Mouse (Mus musculus) forebrain, embryonic 16.5 days (tissue): Measurements from ENCODE around the gene Ell. TPM values are rescaled to one million over a fixed set of nuclear protein-coding genes. Genes with fewer than 3 reads are reported as not detected.
A peak's percentile ranks its signal among the peaks of the same experiment; 100 is the strongest.

ENCODE experiments used
- ATAC-seq: fragments of 200-750 bp; cut with Nextera tagmentation; 2 replicates; pipeline ENCODE4 v1.8.0; 2017; ENCODE audit warnings: mild to moderate bottlenecking, moderate library complexity
- H3K27ac ChIP-seq: fragments of 300-500 bp; sonication (generic); 2 replicates; pipeline ENCODE4 v1.5.1; 2014; ENCODE audit warnings: low read length, control low read depth
- H3K27me3 ChIP-seq: fragments of 300-500 bp; sonication (generic); replicated peaks from 2 replicates; pipeline ENCODE4 v1.6.1; 2014; ENCODE audit warnings: low read length; ENCODE audit not compliant: control insufficient read depth, insufficient read depth
- H3K36me3 ChIP-seq: fragments of 300-500 bp; sonication (generic); 2 replicates; pipeline ENCODE4 v1.6.1; 2014; ENCODE audit not compliant: control insufficient read depth, insufficient read depth
- H3K4me1 ChIP-seq: fragments of 300-500 bp; sonication (generic); replicated peaks from 2 replicates; pipeline ENCODE4 v1.6.1; 2014; ENCODE audit warnings: low read length; ENCODE audit not compliant: control insufficient read depth, insufficient read depth
- H3K4me2 ChIP-seq: fragments of 300-500 bp; sonication (generic); 2 replicates; pipeline ENCODE4 v1.6.1; 2014; ENCODE audit warnings: mild to moderate bottlenecking, low read length, control low read depth
- H3K4me3 ChIP-seq: fragments of 300-500 bp; sonication (generic); replicated peaks from 2 replicates; pipeline ENCODE4 v1.5.1; 2014; ENCODE audit warnings: mild to moderate bottlenecking, low read length, control low read depth
- H3K9ac ChIP-seq: fragments of 300-500 bp; sonication (generic); replicated peaks from 2 replicates; pipeline ENCODE4 v1.6.1; 2014; ENCODE audit warnings: low read depth, low read length, control low read depth
- H3K9me3 ChIP-seq: fragments of 300-500 bp; sonication (generic); 2 replicates; pipeline ENCODE4 v1.6.1; 2016; ENCODE audit warnings: low read length; ENCODE audit not compliant: control insufficient read depth
- WGBS: fragments of 180-500 bp; shearing (Covaris S2); extraction: QIAGEN DNeasy Blood & Tissue Kit; methylation state at CpG from one replicate; pipeline ENCODE4 v1.1.7; 2014; 5-methylcytosine and 5-hydroxymethylcytosine counted together
- polyA plus RNA-seq: library from polyadenylated mRNA; unstranded; fragments of >200 nt; fragmentation: Nextera tagmentation; extraction: Ambion mirVana; gene quantifications from 2 replicates; pipeline ENCODE4 v1.2.1, GENCODE M21; 2015

Gene Ell
- polyA plus RNA-seq, result 17.1 and 18.9 TPM in 2 replicates

DNA sequence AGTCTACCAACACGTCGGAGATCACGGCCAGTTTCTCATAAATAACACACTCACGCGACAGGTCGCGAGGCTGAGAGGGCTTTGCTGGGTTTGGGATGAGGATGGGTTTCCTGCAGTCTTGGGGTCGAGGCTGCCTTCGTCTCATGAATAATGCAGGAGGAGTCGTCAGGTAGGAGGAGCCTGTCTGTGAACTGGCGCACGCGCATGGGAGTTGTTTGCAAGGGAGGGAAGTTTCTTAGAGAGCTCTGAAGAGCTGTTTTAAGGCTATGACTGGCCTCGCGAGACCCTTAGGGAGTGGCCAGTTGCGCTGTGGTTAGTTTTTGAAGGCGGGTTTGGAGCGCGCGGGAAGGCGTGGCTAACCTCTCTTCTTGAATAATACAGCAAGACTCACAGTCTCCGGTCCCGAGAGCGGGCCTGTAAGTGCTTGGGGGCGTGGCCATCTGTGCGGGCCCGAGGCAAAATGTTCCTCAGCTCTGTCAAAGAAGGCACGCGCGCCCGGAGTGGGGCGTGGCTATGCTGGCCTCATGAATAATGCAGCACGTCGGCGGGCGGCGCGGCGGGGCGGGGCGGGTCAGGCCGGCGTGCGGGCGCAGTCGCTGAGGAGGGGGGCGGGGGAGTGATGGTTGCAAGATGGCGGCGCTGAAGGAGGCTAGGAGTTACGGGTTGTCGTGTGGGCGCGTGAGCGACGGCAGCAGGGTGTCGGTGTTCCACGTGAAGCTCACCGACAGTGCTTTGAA is at the start of gene Ell:
Ell (plus strand) TSS at position 381 of the 737 bp plus-strand sequence.
- ATAC-seq, result peak; percentile 88
- Histone ChIP-seq H3K27ac (peak within 1 kb of the TSS; percentile 96), H3K36me3 (peaks cover 2% of the 10 kb centered on the region; the same call in 1 of the 2 replicates), H3K4me3 (peak within 1 kb of the TSS; percentile 87), H3K4me1 (peaks cover 26% of the 10 kb centered on the region), H3K9ac (peak within 1 kb of the TSS; percentile 89), H3K27me3 (no peaks in the 10 kb centered on the region), H3K4me2 (peak within 1 kb of the TSS; percentile 94), H3K9me3 (no peaks in the 10 kb centered on the region)
- under 1% methylated on average over 57 of the region's 58 CpGs for WGBS

GRCm38 (mm10) chr8:70489576-70489975 is 49.7 kb upstream of the Ell start:
- Histone ChIP-seq H3K27ac (no peak overlapping the region), H3K27me3 (peaks cover 88% of the 10 kb centered on the region), H3K4me1 (peaks cover 43% of the 10 kb centered on the region), H3K9ac (no peak overlapping the region), H3K4me3 (no peak overlapping the region), H3K4me2 (peak overlapping the region; percentile 17; the same call in 1 of the 2 replicates), H3K36me3 (no peaks in the 10 kb centered on the region), H3K9me3 (no peaks in the 10 kb centered on the region)
- ATAC-seq, result no peak
- WGBS, result 1% methylated on average over 27 of the region's 41 CpGs

DNA sequence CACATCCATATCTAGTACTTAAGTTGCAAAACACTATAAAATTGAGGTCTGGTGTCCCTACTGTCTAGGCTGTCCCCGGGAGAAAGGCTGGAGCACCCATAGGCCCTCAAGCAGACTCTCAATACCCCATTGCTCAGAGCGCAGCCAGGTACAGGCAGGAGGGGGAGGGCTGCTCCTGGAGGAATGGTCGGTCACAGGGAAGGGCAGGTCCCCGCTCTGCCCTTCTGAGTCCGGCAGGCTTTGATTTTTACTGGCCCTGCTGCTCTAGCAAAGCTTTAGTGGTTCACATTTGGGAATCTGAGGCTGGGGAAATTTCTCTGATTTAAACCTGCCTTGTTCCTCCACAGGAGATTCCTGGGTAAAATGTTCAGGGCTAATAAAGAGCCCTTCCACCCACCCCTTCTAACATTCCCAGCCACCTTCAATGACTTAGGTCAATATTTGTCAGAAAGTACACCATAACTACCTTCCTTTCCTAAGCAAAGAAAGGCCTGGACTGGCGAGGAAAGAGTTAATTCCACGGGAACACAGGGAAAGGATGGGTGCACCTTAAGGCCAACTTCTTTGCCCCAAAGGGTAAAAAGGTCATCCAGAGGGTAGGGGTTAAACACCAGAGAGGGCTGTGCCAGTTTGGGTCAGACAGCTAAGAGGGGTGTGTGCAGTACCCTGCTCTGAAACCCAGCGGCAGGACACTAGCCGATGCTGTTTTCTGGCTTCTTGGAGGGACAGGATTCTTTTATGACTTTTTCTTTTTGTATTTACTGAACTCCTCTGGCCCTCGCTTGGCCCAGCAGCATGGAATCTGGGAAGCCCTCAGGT is 49.0 kb upstream of the Ell start:
- no peak for ATAC-seq
- Histone ChIP-seq H3K4me2 (no peak overlapping the region), H3K36me3 (no peaks in the 10 kb centered on the region), H3K9ac (no peak overlapping the region), H3K27ac (no peak overlapping the region), H3K4me1 (peaks cover 44% of the 10 kb centered on the region), H3K27me3 (peaks cover 88% of the 10 kb centered on the region), H3K4me3 (no peak overlapping the region), H3K9me3 (no peaks in the 10 kb centered on the region)
- WGBS, result 10% methylated on average over 10 of the region's 10 CpGs

DNA sequence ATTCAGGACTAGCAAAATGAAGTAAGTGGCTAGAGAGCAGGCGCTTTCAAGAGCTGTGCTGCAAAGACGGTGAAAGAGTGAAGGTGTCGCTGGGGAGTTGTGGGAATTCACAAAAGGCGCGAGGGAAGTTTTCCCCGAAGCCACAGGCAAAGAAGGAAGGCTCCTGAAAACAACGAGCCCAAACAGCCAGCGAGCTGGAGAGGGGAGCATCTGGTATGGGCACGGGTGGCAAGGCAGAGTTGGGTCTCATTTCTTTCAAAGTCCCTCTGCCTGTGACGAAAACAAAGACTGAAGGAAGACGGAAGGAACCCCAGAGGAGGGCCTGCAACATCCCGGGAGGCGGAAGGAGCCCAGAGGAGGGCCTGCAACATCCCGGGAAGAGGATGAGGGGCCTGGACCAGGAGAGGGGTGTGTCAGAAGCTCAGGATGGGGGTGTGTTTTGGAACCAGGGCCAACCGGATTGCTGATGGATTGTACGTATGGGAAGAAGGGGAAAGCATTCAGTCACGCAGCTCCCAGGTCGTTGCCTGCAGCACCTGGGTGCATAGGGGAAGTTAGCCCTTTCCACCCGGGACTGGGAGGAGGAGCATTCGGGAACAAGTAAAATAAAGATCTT is 48.3 kb upstream of the Ell start:
- no peak overlapping the region for H3K9ac ChIP-seq
- H3K9me3 ChIP-seq, result no peaks in the 10 kb centered on the region
- 2% methylated on average over 20 of the region's 20 CpGs for WGBS
- H3K4me2 ChIP-seq, result no peak overlapping the region
- H3K4me1 ChIP-seq, result peaks cover 46% of the 10 kb centered on the region
- H3K4me3 ChIP-seq, result no peak overlapping the region
- ATAC-seq, result no peak
- H3K36me3 ChIP-seq, result no peaks in the 10 kb centered on the region
- H3K27me3 ChIP-seq, result peaks cover 88% of the 10 kb centered on the region
- H3K27ac ChIP-seq, result no peak overlapping the region

DNA sequence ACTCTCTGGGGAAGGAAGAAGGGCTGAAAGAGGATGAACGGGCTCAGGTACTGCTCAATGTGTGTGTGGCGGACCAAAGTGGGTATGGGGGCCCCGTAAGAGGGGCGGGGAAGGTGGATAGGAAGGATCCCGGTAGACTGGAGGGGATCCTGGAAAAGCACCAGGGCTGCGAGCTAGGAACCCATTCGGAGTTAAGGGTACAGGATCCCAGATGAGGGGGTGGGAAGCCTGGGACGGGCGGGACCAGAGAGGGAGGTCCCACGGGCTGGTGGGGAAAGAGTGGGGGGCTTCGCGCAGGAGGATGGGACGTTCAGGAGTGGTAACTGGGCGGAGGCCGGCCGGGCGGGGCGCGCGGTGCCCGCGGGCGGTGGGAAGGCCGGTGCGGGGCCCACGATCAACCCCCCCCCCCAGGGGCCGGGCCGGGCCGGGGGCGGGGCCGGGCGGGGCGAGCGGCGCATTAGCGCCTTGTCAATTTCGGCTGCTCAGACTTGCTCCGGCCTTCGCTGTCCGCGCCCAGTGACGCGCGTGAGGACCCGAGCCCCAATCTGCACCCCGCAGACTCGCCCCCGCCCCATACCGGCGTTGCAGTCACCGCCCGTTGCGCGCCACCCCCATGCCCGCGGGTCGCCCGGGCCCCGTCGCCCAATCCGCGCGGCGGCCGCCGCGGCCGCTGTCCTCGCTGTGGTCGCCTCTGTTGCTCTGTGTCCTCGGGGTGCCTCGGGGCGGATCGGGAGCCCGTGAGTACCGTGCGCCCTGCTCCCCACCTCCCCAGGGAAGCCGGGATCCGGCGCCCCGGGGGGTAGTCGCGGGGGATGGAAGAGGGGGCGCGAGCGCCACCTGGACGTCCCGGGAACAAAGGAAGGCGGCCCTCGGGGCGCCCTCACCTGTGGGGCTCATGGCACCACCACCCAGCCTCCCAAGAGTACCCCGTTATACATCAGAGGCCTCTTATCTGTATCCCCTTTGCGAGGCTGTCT is 46.3 kb upstream of the Ell start, which contains the start of gene Crlf1:
Crlf1 (plus strand) TSS at position 495 of the 977 bp plus-strand sequence.
- Histone ChIP-seq H3K4me2 (peak within 1 kb of the TSS; percentile 64), H3K4me1 (peaks cover 35% of the 10 kb centered on the region), H3K4me3 (peak within 1 kb of the TSS; percentile 43), H3K27ac (no peak within 1 kb of the TSS), H3K36me3 (no peaks in the 10 kb centered on the region), H3K9ac (peak within 1 kb of the TSS; percentile 47), H3K27me3 (peaks cover 89% of the 10 kb centered on the region), H3K9me3 (no peaks in the 10 kb centered on the region)
- ATAC-seq, result peak; percentile 3; the same call in 1 of the 2 replicates
- WGBS, result under 1% methylated on average over 70 of the region's 93 CpGs

DNA sequence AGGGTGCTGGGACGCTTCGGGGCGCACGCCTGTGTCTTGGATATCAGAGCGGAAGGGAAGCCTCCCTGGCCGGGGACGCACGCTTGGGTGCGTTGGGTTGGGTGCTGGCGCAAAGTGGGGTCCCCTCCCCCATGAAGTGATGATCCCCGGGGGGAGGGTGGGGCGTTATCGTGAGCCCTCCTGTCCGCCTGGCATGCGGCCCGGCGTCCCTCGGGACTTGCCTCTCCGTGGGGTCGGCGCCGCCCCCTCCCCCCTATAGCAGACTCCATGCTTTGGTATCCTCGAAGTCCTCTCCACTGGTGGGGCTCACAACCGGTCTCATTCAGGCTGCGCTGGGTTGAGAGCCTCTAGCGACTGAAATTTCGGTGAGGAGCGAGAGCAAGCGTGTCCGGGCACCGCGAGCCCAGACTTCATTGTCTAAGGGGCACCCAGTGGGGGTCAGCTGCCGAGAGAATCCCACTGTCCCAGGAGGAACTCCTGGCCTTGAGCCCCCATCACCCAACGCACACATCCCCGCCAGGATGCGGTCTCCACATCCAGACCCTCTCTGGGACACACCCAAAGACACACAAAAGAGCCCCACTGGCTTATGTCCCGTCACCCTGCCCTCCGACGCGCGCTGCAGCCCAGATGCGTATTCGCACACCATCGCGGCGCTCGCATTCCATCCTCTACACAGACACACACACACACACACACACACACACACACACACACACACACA is 45.4 kb upstream of the Ell start:
- Histone ChIP-seq H3K9ac (peak overlapping the region; percentile 47; the same call in 1 of the 2 replicates), H3K36me3 (no peaks in the 10 kb centered on the region), H3K4me1 (peaks cover 27% of the 10 kb centered on the region), H3K9me3 (no peaks in the 10 kb centered on the region), H3K4me3 (peak overlapping the region; percentile 43), H3K27ac (no peak overlapping the region), H3K4me2 (peak overlapping the region; percentile 64), H3K27me3 (peaks cover 88% of the 10 kb centered on the region)
- ATAC-seq, result peak; percentile 29; the same call in 1 of the 2 replicates
- WGBS, result 2% methylated on average over 47 of the region's 47 CpGs

- peaks cover 25% of the 10 kb centered on the region for H3K4me1 ChIP-seq
- peak overlapping the region; percentile 10 for H3K4me3 ChIP-seq
- H3K4me2 ChIP-seq, result peak overlapping the region; percentile 29
- no peak overlapping the region for H3K9ac ChIP-seq
- ATAC-seq, result no peak
- H3K27ac ChIP-seq, result no peak overlapping the region
- peaks cover 86% of the 10 kb centered on the region for H3K27me3 ChIP-seq
- WGBS, result 2% methylated on average over 28 of the region's 28 CpGs
- no peaks in the 10 kb centered on the region for H3K36me3 ChIP-seq
- no peaks in the 10 kb centered on the region for H3K9me3 ChIP-seq
Measured at GRCm38 (mm10) chr8:70494416-70494945, 44.8 kb upstream of the Ell start.
